Comparison of ENCODE assay signal across 16 mouse cellular contexts in the genomic region with DNA sequence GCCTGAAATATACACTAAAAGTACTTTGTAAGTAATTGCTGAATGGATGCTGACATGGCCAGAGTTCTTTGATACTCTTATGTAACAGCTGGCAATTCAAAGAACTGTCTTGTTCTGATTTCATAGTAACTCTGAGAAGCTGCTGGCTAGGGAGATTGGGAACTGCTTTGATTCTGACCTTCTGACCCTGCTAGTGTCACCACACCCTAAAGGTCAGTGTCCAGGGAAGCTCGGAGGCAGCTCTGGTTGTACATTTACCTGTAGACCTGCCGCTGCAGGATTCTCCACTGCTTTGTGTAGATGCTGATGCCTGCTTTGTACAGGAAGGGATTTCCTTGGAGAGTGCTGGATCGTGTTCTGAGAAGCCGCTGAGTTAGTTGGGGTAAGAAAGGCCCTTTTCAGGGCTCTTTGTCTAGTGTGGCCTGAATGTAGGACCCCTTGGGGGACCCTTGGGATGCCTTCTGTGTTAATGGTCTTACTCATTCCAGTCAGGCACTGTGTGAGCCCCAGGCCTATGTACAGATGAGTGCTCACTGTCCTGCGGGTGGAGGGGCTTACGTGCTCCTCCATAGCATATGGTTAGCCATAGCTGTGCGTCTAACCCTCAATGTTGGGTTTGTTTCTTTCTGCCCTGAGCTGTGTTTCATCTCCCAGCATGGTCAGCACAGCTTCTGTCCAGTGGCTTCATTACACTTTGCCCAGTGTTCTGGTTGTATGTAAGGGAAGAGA. TPM values are rescaled to one million over a fixed set of nuclear protein-coding genes. Genes with fewer than 3 reads are reported as not detected.
DNase-seq lines count a peak whose midpoint lies in the region; ATAC-seq and TF ChIP-seq lines count a peak whose summit lies in the region.
"Had no signal": no experiment of that assay in that cellular context is flagged by ENCODE, and none has a peak within 500 bp of the region (broad histone marks: within the 10 kb centered on the region; RNA-seq: fewer than 3 reads in every experiment).

No protein-coding gene starts in this region.

- H3K4me2 ChIP-seq in hindbrain, embryonic 13.5 days = no peak overlapping the region
- no peak overlapping the region for H3K4me2 ChIP-seq in hindbrain, embryonic 14.5 days (replicated peaks)
- no peak overlapping the region for H3K4me2 ChIP-seq in midbrain, embryonic 15.5 days
- H3K4me2 ChIP-seq in midbrain, embryonic 11.5 days = no peak overlapping the region
- H3K4me2 ChIP-seq: forebrain, embryonic 13.5 days had no signal

- H3K4me3 ChIP-seq in hindbrain, embryonic 13.5 days = no peak overlapping the region
- H3K4me3 ChIP-seq in hindbrain, embryonic 14.5 days (replicated peaks; ENCODE audit: low read length) = no peak overlapping the region
- H3K4me3 ChIP-seq in midbrain, embryonic 15.5 days = no peak overlapping the region
- H3K4me3 ChIP-seq in midbrain, embryonic 11.5 days (ENCODE audit: low read depth, low read length) = no peak overlapping the region
- peak overlapping the region; percentile 22 for H3K4me3 ChIP-seq in liver, adult 2 months (ENCODE audit: insufficient read depth, low read depth, low read length)
- H3K4me3 ChIP-seq: forebrain, embryonic 13.5 days; myocyte had no signal

- H3K27ac ChIP-seq in hindbrain, embryonic 13.5 days = peak overlapping the region; percentile 32; the same call in 1 of the 2 replicates
- H3K27ac ChIP-seq in hindbrain, embryonic 14.5 days = no peak overlapping the region
- H3K27ac ChIP-seq in midbrain, embryonic 15.5 days = no peak overlapping the region
- H3K27ac ChIP-seq in midbrain, embryonic 11.5 days (ENCODE audit: low read depth, low read length) = no peak overlapping the region
- H3K27ac ChIP-seq in liver, adult 2 months (replicated peaks; ENCODE audit: insufficient read depth, low read depth, low read length) = peak overlapping the region; percentile 46
- H3K27ac ChIP-seq: forebrain, embryonic 13.5 days had no signal

- peaks cover 54% of the 10 kb centered on the region; the same call in 1 of the 2 replicates for H3K79me2 ChIP-seq in liver, adult 2 months (ENCODE audit: control insufficient read depth, insufficient read depth, low read length)

- no peaks in the 10 kb centered on the region for H3K27me3 ChIP-seq in hindbrain, embryonic 13.5 days
- H3K27me3 ChIP-seq in hindbrain, embryonic 14.5 days (ENCODE audit: control insufficient read depth, insufficient read depth, low read length) = no peaks in the 10 kb centered on the region
- no peaks in the 10 kb centered on the region for H3K27me3 ChIP-seq in midbrain, embryonic 15.5 days (replicated peaks)
- H3K27me3 ChIP-seq in midbrain, embryonic 11.5 days (ENCODE audit: control insufficient read depth, insufficient read depth, low read length) = no peaks in the 10 kb centered on the region
- H3K27me3 ChIP-seq in liver, adult 2 months (ENCODE audit: control insufficient read depth, insufficient read depth, low read length) = no peaks in the 10 kb centered on the region
- H3K27me3 ChIP-seq: forebrain, embryonic 13.5 days; Patski had no signal

- ATAC-seq in hindbrain, embryonic 13.5 days (ENCODE audit: low FRiP score) = no peak
- no peak for ATAC-seq in hindbrain, embryonic 14.5 days (ENCODE audit: low FRiP score)
- ATAC-seq in midbrain, embryonic 15.5 days (replicated peaks) = 0 out of 2 replicates have a peak, but pooled peaks have one; percentile 57
- ATAC-seq in midbrain, embryonic 11.5 days (ENCODE audit: low FRiP score) = no peak
- ATAC-seq in frontal cortex, adult (ENCODE audit: low TSS enrichment) = no peak
- ATAC-seq: forebrain, embryonic 13.5 days; Patski had no signal

- TF ChIP-seq POLR2A in liver, adult 2 months (IDR thresholded peaks at IDR 0.05; ENCODE audit: extremely low read depth, insufficient read depth, low read length) = no peak

- no peak for DNase-seq in hindbrain, embryonic 14.5 days (ENCODE audit: low spot score)
- no peak for DNase-seq in midbrain, embryonic 11.5 days (ENCODE audit: low spot score, missing footprints)
- DNase-seq in liver, adult 2 months (ENCODE audit: extremely low read depth, low read depth, low spot score) = peak; percentile 99
- peak; percentile 86 for DNase-seq in yolk sac, embryonic 10.5 days (ENCODE audit: low spot score)
- DNase-seq: cerebellum, adult 9-11 months; gastrocnemius, postnatal 10 days; heart, postnatal 36 days; lung, adult 2 months; right cerebral cortex, postnatal 14 days; thymus, postnatal 36 days had no signal

- H3K36me3 ChIP-seq in hindbrain, embryonic 13.5 days = no peaks in the 10 kb centered on the region
- H3K36me3 ChIP-seq in hindbrain, embryonic 14.5 days (replicated peaks; ENCODE audit: control insufficient read depth, insufficient read depth) = no peaks in the 10 kb centered on the region
- H3K36me3 ChIP-seq in midbrain, embryonic 15.5 days (replicated peaks) = no peaks in the 10 kb centered on the region
- no peaks in the 10 kb centered on the region for H3K36me3 ChIP-seq in midbrain, embryonic 11.5 days (ENCODE audit: control insufficient read depth, insufficient read depth, low read length)
- H3K36me3 ChIP-seq in liver, adult 2 months (ENCODE audit: control insufficient read depth, insufficient read depth, low read length) = no peaks in the 10 kb centered on the region

- H3K9me3 ChIP-seq in hindbrain, embryonic 13.5 days = no peaks in the 10 kb centered on the region
- H3K9me3 ChIP-seq in hindbrain, embryonic 14.5 days (ENCODE audit: control insufficient read depth, low read length) = no peaks in the 10 kb centered on the region
- no peaks in the 10 kb centered on the region for H3K9me3 ChIP-seq in midbrain, embryonic 15.5 days
- H3K9me3 ChIP-seq in midbrain, embryonic 11.5 days (ENCODE audit: control insufficient read depth, low read length) = no peaks in the 10 kb centered on the region
- H3K9me3 ChIP-seq: forebrain, embryonic 13.5 days had no signal

- H3K4me1 ChIP-seq in hindbrain, embryonic 13.5 days (replicated peaks) = peaks cover 52% of the 10 kb centered on the region
- H3K4me1 ChIP-seq in hindbrain, embryonic 14.5 days (replicated peaks; ENCODE audit: control insufficient read depth, insufficient read depth, low read length) = peaks cover 28% of the 10 kb centered on the region
- H3K4me1 ChIP-seq in midbrain, embryonic 15.5 days = peaks cover 13% of the 10 kb centered on the region
- peaks cover 3% of the 10 kb centered on the region; the same call in 1 of the 2 replicates for H3K4me1 ChIP-seq in midbrain, embryonic 11.5 days (ENCODE audit: control insufficient read depth, insufficient read depth, low read length)
- peaks cover 37% of the 10 kb centered on the region for H3K4me1 ChIP-seq in liver, adult 2 months (ENCODE audit: control insufficient read depth, insufficient read depth, low read length)

- H3K9ac ChIP-seq in hindbrain, embryonic 13.5 days = no peak overlapping the region
- no peak overlapping the region for H3K9ac ChIP-seq in hindbrain, embryonic 14.5 days
- no peak overlapping the region for H3K9ac ChIP-seq in midbrain, embryonic 15.5 days
- no peak overlapping the region for H3K9ac ChIP-seq in midbrain, embryonic 11.5 days (ENCODE audit: low read length)
- peak overlapping the region; percentile 3 for H3K9ac ChIP-seq in liver, adult 2 months (ENCODE audit: low read depth, low read length)
- H3K9ac ChIP-seq: forebrain, embryonic 13.5 days had no signal

- WGBS in hindbrain, embryonic 13.5 days = 60% methylated on average over 7 of the region's 7 CpGs
- WGBS in hindbrain, embryonic 14.5 days = 52% methylated on average over 7 of the region's 7 CpGs
- WGBS in midbrain, embryonic 15.5 days = 56% methylated on average over 7 of the region's 7 CpGs
- WGBS in midbrain, embryonic 11.5 days = 74% methylated on average over 7 of the region's 7 CpGs
- WGBS in liver, adult 2 months = 26% methylated on average over 7 of the region's 7 CpGs

- TF ChIP-seq CTCF in liver, adult 2 months (IDR thresholded peaks at IDR 0.05; ENCODE audit: low read depth, low read length) = no peak

RNA-seq across cellular contexts. Expression of gene Daam1, which starts 45.0 kb away (rescaled TPM):
- 25.0 and 27.4 TPM in 2 replicates for polyA plus RNA-seq in hindbrain, embryonic 13.5 days (2015; fragmentation: Nextera tagmentation; extraction: Ambion mirVana)
- polyA plus RNA-seq in hindbrain, embryonic 14.5 days (2014; fragmentation: Nextera tagmentation; extraction: Ambion mirVana) = 41.2 and 44.2 TPM in 2 replicates
- polyA plus RNA-seq in midbrain, embryonic 15.5 days (2015; fragmentation: Nextera tagmentation; extraction: Ambion mirVana) = 28.1 and 31.4 TPM in 2 replicates
- 19.9 and 22.5 TPM in 2 replicates for polyA plus RNA-seq in midbrain, embryonic 11.5 days (2014; fragmentation: Nextera tagmentation; extraction: Ambion mirVana)
- 32.3 and 33.4 TPM in 2 replicates for total RNA-seq in liver, adult 2 months (2014; rRNA removed)
- 5.5 and 7.7 TPM in 2 replicates for polyA plus RNA-seq in liver, adult 2 months (2012; rRNA removed)

Comparison
In these comparisons a context has a peak if more than half of its experiments do, and no peak if none do; other contexts are left out.
1. H3K27ac ChIP-seq: peak in hindbrain, embryonic 13.5 days (single experiment) and liver, adult 2 months (single experiment); none in hindbrain, embryonic 14.5 days (single experiment), midbrain, embryonic 15.5 days (single experiment) and midbrain, embryonic 11.5 days (single experiment).
2. DNase-seq: peak in liver, adult 2 months (single experiment) and yolk sac, embryonic 10.5 days (single experiment); none in hindbrain, embryonic 14.5 days (single experiment) and midbrain, embryonic 11.5 days (single experiment).